Mouse (Mus musculus) intestine, postnatal 0 days (tissue): ENCODE results near the gene Pimreg. TPM values are rescaled to one million over a fixed set of nuclear protein-coding genes. Genes with fewer than 3 reads are reported as not detected.
A peak's percentile ranks its signal among the peaks of the same experiment; 100 is the strongest.

Experiments
- ATAC-seq: fragments of 200-750 bp; cut with Nextera tagmentation; 2 replicates; pipeline ENCODE4 v1.8.0; 2017; ENCODE audit warnings: mild to moderate bottlenecking, moderate TSS enrichment, moderate library complexity
- H3K27ac ChIP-seq: fragments of 300-500 bp; sonication (generic); 2 replicates; pipeline ENCODE4 v1.5.1; 2014; ENCODE audit warnings: mild to moderate bottlenecking, low read depth, low read length, moderate library complexity
- H3K27me3 ChIP-seq: fragments of 300-500 bp; sonication (generic); replicated peaks from 2 replicates; pipeline ENCODE4 v1.6.1; 2014; ENCODE audit warnings: low read length, mixed read lengths; ENCODE audit not compliant: control insufficient read depth, insufficient read depth
- H3K36me3 ChIP-seq: fragments of 300-500 bp; sonication (generic); 2 replicates; pipeline ENCODE4 v1.6.1; 2014; ENCODE audit warnings: mild to moderate bottlenecking, moderate library complexity; ENCODE audit not compliant: control insufficient read depth, insufficient read depth
- H3K4me1 ChIP-seq: fragments of 300-500 bp; sonication (generic); replicated peaks from 2 replicates; pipeline ENCODE4 v1.6.1; 2014; ENCODE audit warnings: antibody characterized with exemption, low read length, mixed read lengths; ENCODE audit not compliant: control insufficient read depth, insufficient read depth
- H3K4me2 ChIP-seq: fragments of 300-500 bp; sonication (generic); replicated peaks from 2 replicates; pipeline ENCODE4 v1.6.1; 2014; ENCODE audit warnings: low read depth, mild to moderate bottlenecking, moderate library complexity
- H3K4me3 ChIP-seq: fragments of 300-500 bp; sonication (generic); 2 replicates; pipeline ENCODE4 v1.5.1; 2014; ENCODE audit warnings: low read depth, low read length
- H3K9ac ChIP-seq: fragments of 300-500 bp; sonication (generic); 2 replicates; pipeline ENCODE4 v1.6.1; 2014; ENCODE audit warnings: mild to moderate bottlenecking, low read depth, low read length
- H3K9me3 ChIP-seq: fragments of 300-500 bp; sonication (generic); 2 replicates; pipeline ENCODE4 v1.6.1; 2016; ENCODE audit warnings: mixed run types; ENCODE audit not compliant: control insufficient read depth
- CTCF ChIP-seq: sonication (generic); IDR thresholded peaks from 2 replicates; pipeline ENCODE4 v1.5.1; 2016; ENCODE audit warnings: low read depth, mild to moderate bottlenecking, control low read depth, antibody characterized with exemption, moderate library complexity
- WGBS: fragments of 180-500 bp; shearing (Covaris S2); extraction: QIAGEN DNeasy Blood & Tissue Kit; methylation state at CpG from one replicate; pipeline ENCODE4 v1.1.7; 2014; 5-methylcytosine and 5-hydroxymethylcytosine counted together
- polyA plus RNA-seq: library from polyadenylated mRNA; unstranded; fragments of >200 nt; fragmentation: Nextera tagmentation; extraction: Ambion mirVana; gene quantifications from 2 replicates; pipeline ENCODE4 v1.2.1, GENCODE M21; 2015

The Pimreg gene
- polyA plus RNA-seq, 1 experiment from 2014 or later = 17.4 TPM

DNA sequence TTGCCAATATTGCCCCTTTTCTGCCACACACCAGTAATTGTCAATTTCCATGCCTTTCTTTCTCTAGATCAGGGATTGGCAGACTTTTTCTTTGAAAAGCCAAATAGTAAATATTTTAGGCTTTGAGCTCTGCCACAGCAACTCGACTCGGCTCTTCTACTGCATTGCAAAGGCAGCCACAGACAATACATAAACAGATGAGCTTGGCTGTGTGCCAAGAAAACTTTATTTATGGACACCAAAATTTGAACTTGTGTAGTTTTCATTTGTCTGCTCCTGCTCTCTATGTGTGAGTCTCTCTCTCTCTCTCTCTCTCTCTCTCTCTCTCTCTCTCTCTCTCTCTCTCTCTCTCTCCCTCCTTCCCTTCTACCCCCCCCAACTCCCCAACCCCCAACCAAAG, 13.3 kb downstream of the Pimreg start:
- TF ChIP-seq CTCF = no peak
- H3K27me3 ChIP-seq = peaks cover 5% of the 10 kb centered on the region
- no peak for ATAC-seq
- H3K4me2 ChIP-seq = no peak overlapping the region
- H3K9me3 ChIP-seq = no peaks in the 10 kb centered on the region
- H3K36me3 ChIP-seq = no peaks in the 10 kb centered on the region
- no peak overlapping the region for H3K27ac ChIP-seq
- H3K4me3 ChIP-seq = no peak overlapping the region
- WGBS = 35% methylated on average over 2 of the region's 2 CpGs
- H3K9ac ChIP-seq = no peak overlapping the region
- H3K4me1 ChIP-seq = 0 out of 2 replicates have a peak, but pooled peaks cover 4% of the 10 kb centered on the region

DNA sequence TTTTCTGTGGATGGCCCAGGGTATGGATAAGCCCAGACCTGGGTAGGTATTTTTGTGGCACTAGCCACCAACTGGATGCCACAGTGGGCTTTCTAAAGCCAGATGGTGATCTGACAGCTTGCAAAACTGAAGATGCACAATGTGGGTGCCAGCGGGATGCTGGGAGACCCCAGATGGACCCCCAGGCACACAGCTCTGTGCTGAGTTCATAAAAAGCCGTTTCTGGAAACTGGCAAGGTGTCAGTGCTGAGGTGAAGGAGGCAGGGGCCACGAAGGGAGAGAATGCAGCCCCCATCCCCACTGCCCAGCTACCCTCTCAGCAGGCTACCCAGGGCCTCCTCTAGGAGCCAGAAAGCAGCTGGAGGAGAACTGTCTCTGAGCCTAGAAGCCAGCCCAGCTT, 15.3 kb downstream of the Pimreg start:
- Histone ChIP-seq H3K27me3 (no peaks in the 10 kb centered on the region), H3K27ac (no peak overlapping the region), H3K9me3 (no peaks in the 10 kb centered on the region), H3K4me3 (no peak overlapping the region), H3K4me2 (no peak overlapping the region), H3K36me3 (no peaks in the 10 kb centered on the region), H3K4me1 (no peaks in the 10 kb centered on the region), H3K9ac (no peak overlapping the region)
- TF ChIP-seq CTCF = no peak
- ATAC-seq = no peak
- WGBS = 85% methylated on average over 3 of the region's 3 CpGs

DNA sequence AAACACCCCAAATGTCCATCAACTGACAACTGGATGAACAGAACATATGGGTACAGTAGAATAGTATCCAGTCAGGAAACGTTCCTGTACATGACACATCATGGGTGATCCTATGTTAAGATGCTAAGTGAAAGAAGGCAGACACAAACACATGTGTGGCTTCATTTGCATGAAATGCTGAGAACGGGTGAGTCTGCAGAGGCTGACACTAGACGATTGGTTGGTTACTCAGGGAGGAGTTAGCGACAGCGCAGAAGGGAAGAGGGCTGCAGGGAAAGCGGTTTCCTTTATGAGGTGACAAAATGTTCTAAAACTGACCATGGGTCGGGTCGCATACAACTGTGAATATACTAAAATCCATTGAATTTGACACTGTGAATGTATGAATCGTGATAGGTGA, 18.6 kb downstream of the Pimreg start:
- H3K4me3 ChIP-seq = no peak overlapping the region
- 79% methylated on average over 9 of the region's 9 CpGs for WGBS
- no peak overlapping the region for H3K27ac ChIP-seq
- no peak overlapping the region for H3K9ac ChIP-seq
- no peaks in the 10 kb centered on the region for H3K4me1 ChIP-seq
- H3K4me2 ChIP-seq = no peak overlapping the region
- TF ChIP-seq CTCF = no peak
- no peaks in the 10 kb centered on the region for H3K9me3 ChIP-seq
- no peaks in the 10 kb centered on the region for H3K36me3 ChIP-seq
- no peak for ATAC-seq
- H3K27me3 ChIP-seq = no peaks in the 10 kb centered on the region

DNA sequence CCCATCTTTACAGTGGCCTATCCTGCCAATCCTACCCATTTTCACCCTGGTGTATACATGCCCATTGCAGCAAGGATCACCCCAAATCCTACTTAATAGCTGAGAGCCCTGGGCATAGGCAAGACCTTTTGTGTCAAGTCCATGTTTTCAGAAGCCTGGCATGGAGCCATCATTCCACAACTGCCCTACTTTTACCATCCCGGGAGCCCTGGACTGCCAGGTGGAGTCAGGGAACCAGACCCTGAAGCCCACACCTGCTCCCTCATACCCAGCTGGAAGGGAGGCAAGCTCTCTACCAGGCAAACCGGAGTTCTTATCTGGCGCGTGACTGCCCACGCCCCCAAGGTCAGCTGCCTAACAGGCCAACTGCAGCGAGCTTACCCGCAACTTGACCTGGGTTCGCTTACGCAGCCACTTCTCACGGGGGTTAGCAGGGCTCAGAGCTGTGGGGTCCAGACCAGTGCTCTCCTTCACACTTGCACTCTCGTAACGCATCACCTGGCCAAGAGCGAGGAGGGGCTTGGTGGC, 19.3 kb downstream of the Pimreg start:
- no peak overlapping the region for H3K27ac ChIP-seq

DNA sequence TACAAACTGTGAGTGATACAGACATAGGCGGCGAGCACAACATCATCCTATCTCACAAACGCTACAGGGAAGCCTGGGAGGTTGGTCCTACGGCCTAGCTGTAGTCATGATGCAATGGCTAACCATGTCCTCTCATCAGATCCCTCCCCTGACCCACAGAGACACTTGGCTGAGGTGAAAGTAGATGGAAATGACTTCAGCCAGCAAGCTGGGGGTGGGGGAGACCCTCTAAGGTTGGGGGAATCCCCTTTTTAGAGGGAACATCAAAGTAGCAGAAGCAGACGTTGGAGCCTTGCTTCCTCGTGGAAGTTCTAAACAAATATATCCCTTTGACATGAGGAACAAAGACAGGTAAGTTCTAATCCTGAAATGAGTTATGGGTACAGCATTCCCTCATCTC, 22.6 kb downstream of the Pimreg start:
- TF ChIP-seq CTCF = no peak
- no peak overlapping the region for H3K4me3 ChIP-seq
- H3K4me2 ChIP-seq = no peak overlapping the region
- H3K9me3 ChIP-seq = no peaks in the 10 kb centered on the region
- H3K9ac ChIP-seq = no peak overlapping the region
- H3K4me1 ChIP-seq = no peaks in the 10 kb centered on the region
- no peaks in the 10 kb centered on the region for H3K36me3 ChIP-seq
- 76% methylated on average over 6 of the region's 6 CpGs for WGBS
- no peak overlapping the region for H3K27ac ChIP-seq
- ATAC-seq = no peak
- H3K27me3 ChIP-seq = no peaks in the 10 kb centered on the region

More for the DNA sequence above, 19.3 kb downstream of the Pimreg start:
- no peak for ATAC-seq
- Histone ChIP-seq H3K9ac (no peak overlapping the region), H3K4me2 (no peak overlapping the region), H3K36me3 (no peaks in the 10 kb centered on the region), H3K4me1 (no peaks in the 10 kb centered on the region), H3K9me3 (no peaks in the 10 kb centered on the region), H3K27me3 (no peaks in the 10 kb centered on the region), H3K4me3 (no peak overlapping the region)
- WGBS = 65% methylated on average over 13 of the region's 13 CpGs
- TF ChIP-seq CTCF = no peak

DNA sequence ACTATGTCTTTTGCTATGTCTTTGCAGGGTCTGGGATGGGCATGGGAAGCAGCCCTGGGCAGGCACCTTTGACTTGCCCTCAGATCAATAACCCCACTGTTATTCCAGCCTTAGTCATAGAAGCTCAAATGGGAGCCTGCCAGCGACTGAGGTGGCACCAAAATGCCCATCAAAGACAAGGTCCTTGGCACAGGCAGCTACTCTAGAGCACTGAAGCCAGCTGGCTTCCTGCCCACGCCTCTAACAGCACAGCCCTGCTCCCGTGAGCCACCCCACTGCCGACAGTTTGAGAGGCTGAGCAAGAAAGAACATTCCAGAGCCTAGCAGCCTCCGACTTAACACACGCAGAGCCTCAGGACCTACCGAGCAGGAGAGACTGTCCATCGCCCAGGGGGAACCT, 23.3 kb downstream of the Pimreg start:
- H3K4me1 ChIP-seq = no peaks in the 10 kb centered on the region
- no peaks in the 10 kb centered on the region for H3K27me3 ChIP-seq
- H3K36me3 ChIP-seq = no peaks in the 10 kb centered on the region
- H3K27ac ChIP-seq = no peak overlapping the region
- 83% methylated on average over 8 of the region's 8 CpGs for WGBS
- no peak overlapping the region for H3K4me2 ChIP-seq
- ATAC-seq = no peak
- no peak for TF ChIP-seq CTCF
- no peak overlapping the region for H3K9ac ChIP-seq
- no peak overlapping the region for H3K4me3 ChIP-seq
- H3K9me3 ChIP-seq = no peaks in the 10 kb centered on the region

DNA sequence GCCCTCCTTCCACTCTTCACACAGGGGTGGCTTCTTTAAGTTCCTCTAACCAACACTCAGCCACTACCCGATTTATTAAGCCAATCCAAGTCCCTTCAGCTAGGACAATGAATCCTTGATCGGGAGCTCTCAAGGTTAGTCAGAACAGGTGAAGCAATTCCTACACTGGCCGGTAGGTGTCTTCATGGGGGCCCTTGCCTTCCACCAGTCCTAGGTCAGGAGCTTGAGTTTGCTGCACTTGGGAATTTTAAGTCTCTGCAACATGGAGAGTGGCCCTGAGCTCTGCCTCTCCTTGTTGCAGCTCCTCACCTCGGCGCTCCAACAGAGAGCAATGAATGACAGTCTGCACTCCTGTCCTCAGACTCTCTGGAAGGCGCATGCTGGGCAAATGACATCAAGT, 24.5 kb downstream of the Pimreg start:
- Histone ChIP-seq H3K4me2 (no peak overlapping the region), H3K4me3 (no peak overlapping the region), H3K27ac (no peak overlapping the region), H3K36me3 (no peaks in the 10 kb centered on the region), H3K27me3 (no peaks in the 10 kb centered on the region), H3K4me1 (no peaks in the 10 kb centered on the region), H3K9ac (no peak overlapping the region), H3K9me3 (no peaks in the 10 kb centered on the region)
- no peak for ATAC-seq
- 42% methylated on average over 6 of the region's 6 CpGs for WGBS
- peak; percentile 73 for TF ChIP-seq CTCF
